Mouse (Mus musculus) midbrain, embryonic 11.5 days (tissue): ENCODE measurements around the gene Psmd2. TPM values are rescaled to one million over a fixed set of nuclear protein-coding genes. Genes with fewer than 3 reads are reported as not detected.

ENCODE experiments used
- ATAC-seq: fragments of 200-750 bp; cut with Nextera tagmentation; 2 replicates; pipeline ENCODE4 v1.8.0; 2017; ENCODE audit warnings: moderate TSS enrichment, moderate library complexity; ENCODE audit not compliant: low FRiP score
- DNase-seq: peaks from one replicate; pipeline ENCODE4 v3.0.0; 2015; ENCODE audit warnings: low spot score; ENCODE audit errors: missing footprints
- H3K27ac ChIP-seq: fragments of 300-500 bp; sonication (generic); 2 replicates; pipeline ENCODE4 v1.5.1; 2014; ENCODE audit warnings: low read depth, low read length
- H3K27me3 ChIP-seq: fragments of 300-500 bp; sonication (generic); 2 replicates; pipeline ENCODE4 v1.6.1; 2014; ENCODE audit warnings: mild to moderate bottlenecking, low read length, moderate library complexity, mixed read lengths; ENCODE audit not compliant: control insufficient read depth, insufficient read depth
- H3K36me3 ChIP-seq: fragments of 300-500 bp; sonication (generic); 2 replicates; pipeline ENCODE4 v1.6.1; 2014; ENCODE audit warnings: mild to moderate bottlenecking, low read length, moderate library complexity, mixed read lengths; ENCODE audit not compliant: control insufficient read depth, insufficient read depth
- H3K4me1 ChIP-seq: fragments of 300-500 bp; sonication (generic); 2 replicates; pipeline ENCODE4 v1.6.1; 2014; ENCODE audit warnings: low read length; ENCODE audit not compliant: control insufficient read depth, insufficient read depth
- H3K4me2 ChIP-seq: fragments of 300-500 bp; sonication (generic); 2 replicates; pipeline ENCODE4 v1.6.1; 2014; ENCODE audit warnings: mild to moderate bottlenecking, moderate library complexity
- H3K4me3 ChIP-seq: fragments of 300-500 bp; sonication (generic); 2 replicates; pipeline ENCODE4 v1.5.1; 2014; ENCODE audit warnings: low read depth, low read length
- H3K9ac ChIP-seq: fragments of 300-500 bp; sonication (generic); 2 replicates; pipeline ENCODE4 v1.6.1; 2014; ENCODE audit warnings: low read length
- H3K9me3 ChIP-seq: fragments of 300-500 bp; sonication (generic); 2 replicates; pipeline ENCODE4 v1.6.1; 2016; ENCODE audit warnings: low read length; ENCODE audit not compliant: control insufficient read depth
- WGBS: fragments of 180-500 bp; shearing (Covaris S2); extraction: QIAGEN DNeasy Blood & Tissue Kit; methylation state at CpG from one replicate; pipeline ENCODE4 v1.1.7; 2014; 5-methylcytosine and 5-hydroxymethylcytosine counted together
- polyA plus RNA-seq: library from polyadenylated mRNA; unstranded; fragments of >200 nt; fragmentation: Nextera tagmentation; extraction: Ambion mirVana; gene quantifications from 2 replicates; pipeline ENCODE4 v1.2.1, GENCODE M21; 2014

The Psmd2 gene
- polyA plus RNA-seq, 1 experiment from 2014 or later, result 474 TPM

GRCm38 (mm10) chr16:20693111-20693701 lies 41.8 kb downstream of the Psmd2 start, which contains the start of gene Fam131a:
Gene Fam131a, plus strand, starts transcription at chr16:20693241.
- peak; percentile 93 for ATAC-seq
- Histone ChIP-seq H3K9ac (peak within 1 kb of the TSS; percentile 67), H3K27ac (peak within 1 kb of the TSS; percentile 73), H3K4me3 (peak within 1 kb of the TSS; percentile 53), H3K36me3 (peaks cover 17% of the 10 kb centered on the region), H3K4me1 (peaks cover 27% of the 10 kb centered on the region), H3K4me2 (peak within 1 kb of the TSS; percentile 63), H3K9me3 (no peaks in the 10 kb centered on the region), H3K27me3 (no peaks in the 10 kb centered on the region)
- peak; percentile 99 for DNase-seq
- 0% methylated on average over 37 of the region's 37 CpGs for WGBS

- H3K9me3 ChIP-seq, result no peaks in the 10 kb centered on the region
- H3K4me1 ChIP-seq, result peaks cover 27% of the 10 kb centered on the region
- no peak for DNase-seq
- H3K4me3 ChIP-seq, result no peak overlapping the region
- ATAC-seq, result no peak
- no peaks in the 10 kb centered on the region for H3K27me3 ChIP-seq
- WGBS, result 76% methylated on average over 8 of the region's 8 CpGs
- no peak overlapping the region for H3K27ac ChIP-seq
- H3K36me3 ChIP-seq, result peaks cover 2% of the 10 kb centered on the region; the same call in 1 of the 2 replicates
- no peak overlapping the region for H3K4me2 ChIP-seq
- H3K9ac ChIP-seq, result no peak overlapping the region
These were observed 43.3 kb downstream of the Psmd2 start for GRCm38 (mm10) chr16:20694781-20695180.

GRCm38 (mm10) chr16:20695622-20696323 lies 44.3 kb downstream of the Psmd2 start:
- H3K9me3 ChIP-seq, result no peaks in the 10 kb centered on the region
- peak; percentile 79 for ATAC-seq
- H3K4me2 ChIP-seq, result peak overlapping the region; percentile 65
- peaks cover 29% of the 10 kb centered on the region for H3K4me1 ChIP-seq
- peak overlapping the region; percentile 48; the same call in 1 of the 2 replicates for H3K27ac ChIP-seq
- 1% methylated on average over 46 of the region's 46 CpGs for WGBS
- H3K27me3 ChIP-seq, result no peaks in the 10 kb centered on the region
- H3K36me3 ChIP-seq, result no peaks in the 10 kb centered on the region
- peak overlapping the region; percentile 59 for H3K9ac ChIP-seq
- DNase-seq, result peak; percentile 98
- H3K4me3 ChIP-seq, result peak overlapping the region; percentile 22

GRCm38 (mm10) chr16:20699266-20699665 lies 47.8 kb downstream of the Psmd2 start:
- DNase-seq (no peak), ATAC-seq (no peak)
- H3K27ac ChIP-seq, result no peak overlapping the region
- peaks cover 35% of the 10 kb centered on the region for H3K4me1 ChIP-seq
- H3K36me3 ChIP-seq, result no peaks in the 10 kb centered on the region
- no peak overlapping the region for H3K4me3 ChIP-seq
- H3K9me3 ChIP-seq, result no peaks in the 10 kb centered on the region
- H3K27me3 ChIP-seq, result no peaks in the 10 kb centered on the region
- H3K4me2 ChIP-seq, result no peak overlapping the region
- no peak overlapping the region for H3K9ac ChIP-seq
- WGBS, result 76% methylated on average over 5 of the region's 5 CpGs

GRCm38 (mm10) chr16:20700036-20700435 lies 48.6 kb downstream of the Psmd2 start:
- Histone ChIP-seq H3K27me3 (no peaks in the 10 kb centered on the region), H3K4me3 (no peak overlapping the region), H3K9me3 (no peaks in the 10 kb centered on the region), H3K9ac (no peak overlapping the region), H3K36me3 (no peaks in the 10 kb centered on the region), H3K27ac (no peak overlapping the region), H3K4me2 (no peak overlapping the region), H3K4me1 (peaks cover 35% of the 10 kb centered on the region)
- 34% methylated on average over 5 of the region's 5 CpGs for WGBS
- DNase-seq (no peak), ATAC-seq (no peak)

GRCm38 (mm10) chr16:20701316-20701715 lies 49.9 kb downstream of the Psmd2 start:
- H3K27ac ChIP-seq, result peak overlapping the region; percentile 61
- H3K4me1 ChIP-seq, result peaks cover 26% of the 10 kb centered on the region
- 43% methylated on average over 7 of the region's 7 CpGs for WGBS
- H3K9ac ChIP-seq, result peak overlapping the region; percentile 41
- H3K27me3 ChIP-seq, result no peaks in the 10 kb centered on the region
- no peak overlapping the region for H3K4me3 ChIP-seq
- ATAC-seq (peak; percentile 41; the same call in 1 of the 2 replicates), DNase-seq (no peak)
- H3K9me3 ChIP-seq, result no peaks in the 10 kb centered on the region
- no peak overlapping the region for H3K4me2 ChIP-seq
- no peaks in the 10 kb centered on the region for H3K36me3 ChIP-seq

- 11% methylated on average over 12 of the region's 12 CpGs for WGBS
- no peak for DNase-seq
- peak overlapping the region; percentile 41 for H3K9ac ChIP-seq
- no peaks in the 10 kb centered on the region for H3K27me3 ChIP-seq
- peak overlapping the region; percentile 15 for H3K4me2 ChIP-seq
- ATAC-seq, result peak; percentile 64
- H3K36me3 ChIP-seq, result no peaks in the 10 kb centered on the region
- H3K9me3 ChIP-seq, result no peaks in the 10 kb centered on the region
- H3K4me1 ChIP-seq, result peaks cover 21% of the 10 kb centered on the region
- no peak overlapping the region for H3K4me3 ChIP-seq
- H3K27ac ChIP-seq, result peak overlapping the region; percentile 61
These were observed 50.5 kb downstream of the Psmd2 start for GRCm38 (mm10) chr16:20701729-20702521.

- Histone ChIP-seq H3K4me2 (no peak overlapping the region), H3K27me3 (no peaks in the 10 kb centered on the region), H3K4me1 (peaks cover 21% of the 10 kb centered on the region), H3K36me3 (no peaks in the 10 kb centered on the region; the same call in 1 of the 2 replicates), H3K9ac (peak overlapping the region; percentile 41), H3K9me3 (no peaks in the 10 kb centered on the region), H3K4me3 (no peak overlapping the region), H3K27ac (peak overlapping the region; percentile 36; the same call in 1 of the 2 replicates)
- DNase-seq, result peak; percentile 96
- ATAC-seq, result peak; percentile 82
- 1% methylated on average over 8 of the region's 8 CpGs for WGBS
These were observed 51.1 kb downstream of the Psmd2 start for GRCm38 (mm10) chr16:20702522-20702893.
